Mouse (Mus musculus): ENCODE measurements around the gene Atr. TPM values are rescaled to one million over a fixed set of nuclear protein-coding genes. Genes with fewer than 3 reads are reported as not detected.

Atr gene
- total and polyA plus RNA-seq, 2 experiments from 2014 or later = 4.9 to 25.9 TPM

DNA sequence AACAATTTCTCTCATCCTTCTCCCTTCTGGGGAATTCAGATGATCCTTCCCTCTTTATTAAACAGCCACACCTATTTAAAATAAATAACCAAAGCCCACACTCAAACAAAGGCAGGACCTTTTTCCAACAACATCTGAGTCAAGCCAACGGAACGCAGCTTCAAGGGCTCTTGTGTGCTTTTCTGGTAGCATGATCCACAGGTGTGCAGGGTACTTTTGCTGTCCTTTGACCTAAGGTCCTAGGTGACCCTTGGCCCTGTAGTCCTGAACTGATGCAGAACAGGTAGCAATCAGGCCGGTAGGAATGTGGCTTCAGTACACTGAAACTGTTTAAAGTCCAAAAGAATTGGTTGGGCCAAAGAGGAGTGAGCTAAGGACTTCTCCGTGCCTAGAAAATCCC lies 11.7 kb upstream of the Atr start:
- WGBS = 68% methylated on average over 4 of the region's 4 CpGs
- Histone ChIP-seq H3K4me3 (ENCODE audit: low read depth, low read length) (no peak overlapping the region), H3K4me1 (ENCODE audit: insufficient read depth) (no peaks in the 10 kb centered on the region), H3K9me3 (ENCODE audit: low read length) (no peaks in the 10 kb centered on the region), H3K9ac (no peak overlapping the region), H3K36me3 (ENCODE audit: insufficient read depth) (no peaks in the 10 kb centered on the region), H3K27ac (ENCODE audit: low read depth, low read length) (no peak overlapping the region), H3K4me2 (ENCODE audit: low read depth) (peak overlapping the region; percentile 93; the same call in 1 of the 2 replicates), H3K27me3 (ENCODE audit: insufficient read depth, low read length) (peaks cover 3% of the 10 kb centered on the region; the same call in 1 of the 2 replicates)
- DNase-seq (no peak), ATAC-seq (no peak)
- no peak for TF ChIP-seq CTCF (IDR thresholded peaks at IDR 0.05; ENCODE audit: low read depth)

- Histone ChIP-seq H3K4me1 (ENCODE audit: insufficient read depth) (no peaks in the 10 kb centered on the region), H3K4me3 (ENCODE audit: low read depth, low read length) (no peak overlapping the region), H3K36me3 (ENCODE audit: insufficient read depth) (no peaks in the 10 kb centered on the region), H3K9me3 (ENCODE audit: low read length) (no peaks in the 10 kb centered on the region), H3K27me3 (ENCODE audit: insufficient read depth, low read length) (no peaks in the 10 kb centered on the region), H3K9ac (no peak overlapping the region), H3K27ac (ENCODE audit: low read depth, low read length) (no peak overlapping the region), H3K4me2 (ENCODE audit: low read depth) (no peak overlapping the region)
- 69% methylated on average over 11 of the region's 11 CpGs for WGBS
- DNase-seq (no peak), ATAC-seq (no peak)
- no peak for TF ChIP-seq CTCF (IDR thresholded peaks at IDR 0.05; ENCODE audit: low read depth)
Observed at GRCm38 (mm10) chr9:95851671-95852070, 5.7 kb upstream of the Atr start.

- Histone ChIP-seq H3K9me3 (ENCODE audit: low read length) (no peaks in the 10 kb centered on the region), H3K4me3 (ENCODE audit: low read depth, low read length) (no peak overlapping the region), H3K36me3 (ENCODE audit: insufficient read depth) (no peaks in the 10 kb centered on the region), H3K27me3 (ENCODE audit: insufficient read depth, low read length) (no peaks in the 10 kb centered on the region), H3K4me2 (ENCODE audit: low read depth) (no peak overlapping the region), H3K9ac (no peak overlapping the region), H3K4me1 (ENCODE audit: insufficient read depth) (no peaks in the 10 kb centered on the region), H3K27ac (ENCODE audit: low read depth, low read length) (no peak overlapping the region)
- DNase-seq = peak; percentile 93
- TF ChIP-seq CTCF (IDR thresholded peaks at IDR 0.05; ENCODE audit: low read depth) = peak; percentile 92
- ATAC-seq = peak; percentile 52
- 22% methylated on average over 4 of the region's 4 CpGs for WGBS
Observed at GRCm38 (mm10) chr9:95852896-95853295, 4.5 kb upstream of the Atr start.

DNA sequence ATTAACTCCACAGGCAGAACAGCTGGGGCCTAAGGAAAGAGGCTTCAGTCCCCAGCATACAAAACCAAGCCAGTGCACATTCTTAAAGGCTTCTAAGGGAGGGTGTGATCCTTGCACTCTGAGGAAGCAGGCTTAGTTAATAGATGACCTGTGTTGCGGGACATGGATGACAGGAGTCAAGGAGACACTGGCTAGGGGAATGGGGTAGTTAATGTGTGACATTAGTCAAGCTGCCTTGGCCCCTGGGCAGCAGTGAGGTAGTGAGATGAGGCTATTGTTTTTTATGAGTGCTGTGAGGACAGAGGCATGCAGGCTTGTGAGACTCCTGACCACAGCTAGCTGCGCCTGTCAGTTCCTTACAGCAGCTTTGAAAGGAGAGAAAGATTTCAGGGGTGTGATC lies 2.5 kb upstream of the Atr start:
- Histone ChIP-seq H3K4me2 (ENCODE audit: low read depth) (no peak overlapping the region), H3K4me1 (ENCODE audit: insufficient read depth) (peaks cover 6% of the 10 kb centered on the region; the same call in 1 of the 2 replicates), H3K27me3 (ENCODE audit: insufficient read depth, low read length) (no peaks in the 10 kb centered on the region), H3K4me3 (ENCODE audit: low read depth, low read length) (no peak overlapping the region), H3K27ac (ENCODE audit: low read depth, low read length) (no peak overlapping the region), H3K9ac (no peak overlapping the region), H3K9me3 (ENCODE audit: low read length) (no peaks in the 10 kb centered on the region), H3K36me3 (ENCODE audit: insufficient read depth) (no peaks in the 10 kb centered on the region)
- TF ChIP-seq CTCF (IDR thresholded peaks at IDR 0.05; ENCODE audit: low read depth) = no peak
- DNase-seq (no peak), ATAC-seq (no peak)
- 92% methylated on average over 2 of the region's 2 CpGs for WGBS

GRCm38 (mm10) chr9:95856004-95856403 lies 1.4 kb upstream of the Atr start:
- ATAC-seq (no peak), DNase-seq (no peak)
- Histone ChIP-seq H3K4me3 (ENCODE audit: low read depth, low read length) (no peak overlapping the region), H3K27me3 (ENCODE audit: insufficient read depth, low read length) (no peaks in the 10 kb centered on the region), H3K27ac (ENCODE audit: low read depth, low read length) (no peak overlapping the region), H3K9me3 (ENCODE audit: low read length) (no peaks in the 10 kb centered on the region), H3K4me2 (ENCODE audit: low read depth) (no peak overlapping the region), H3K4me1 (ENCODE audit: insufficient read depth) (peaks cover 6% of the 10 kb centered on the region; the same call in 1 of the 2 replicates), H3K9ac (no peak overlapping the region), H3K36me3 (ENCODE audit: insufficient read depth) (no peaks in the 10 kb centered on the region)
- 86% methylated on average over 4 of the region's 4 CpGs for WGBS
- TF ChIP-seq CTCF (IDR thresholded peaks at IDR 0.05; ENCODE audit: low read depth) = no peak

GRCm38 (mm10) chr9:95858027-95858570 lies 702 bp downstream of the Atr start:
- H3K9ac ChIP-seq = peak overlapping the region; percentile 71
- TF ChIP-seq CTCF (IDR thresholded peaks at IDR 0.05; ENCODE audit: low read depth) = no peak
- no peaks in the 10 kb centered on the region for H3K9me3 ChIP-seq (ENCODE audit: low read length)
- under 1% methylated on average over 31 of the region's 31 CpGs for WGBS
- H3K4me1 ChIP-seq (ENCODE audit: insufficient read depth) = peaks cover 6% of the 10 kb centered on the region; the same call in 1 of the 2 replicates
- peak; percentile 40 for DNase-seq
- H3K27ac ChIP-seq (ENCODE audit: low read depth, low read length) = peak overlapping the region; percentile 54; the same call in 1 of the 2 replicates
- no peaks in the 10 kb centered on the region for H3K27me3 ChIP-seq (ENCODE audit: insufficient read depth, low read length)
- H3K36me3 ChIP-seq (ENCODE audit: insufficient read depth) = 0 out of 2 replicates have a peak, but pooled peaks cover 4% of the 10 kb centered on the region
- ATAC-seq = peak; percentile 26
- peak overlapping the region; percentile 75 for H3K4me2 ChIP-seq (ENCODE audit: low read depth)
- H3K4me3 ChIP-seq (ENCODE audit: low read depth, low read length) = peak overlapping the region; percentile 79

- H3K36me3 ChIP-seq (ENCODE audit: insufficient read depth) = peaks cover 32% of the 10 kb centered on the region
- H3K27ac ChIP-seq (ENCODE audit: low read depth, low read length) = no peak overlapping the region
- H3K9me3 ChIP-seq (ENCODE audit: low read length) = no peaks in the 10 kb centered on the region
- TF ChIP-seq CTCF (IDR thresholded peaks at IDR 0.05; ENCODE audit: low read depth) = no peak
- H3K4me3 ChIP-seq (ENCODE audit: low read depth, low read length) = no peak overlapping the region
- 95% methylated on average over 5 of the region's 5 CpGs for WGBS
- no peak overlapping the region for H3K9ac ChIP-seq
- no peak overlapping the region for H3K4me2 ChIP-seq (ENCODE audit: low read depth)
- no peaks in the 10 kb centered on the region for H3K27me3 ChIP-seq (ENCODE audit: insufficient read depth, low read length)
- ATAC-seq (no peak), DNase-seq (no peak)
- no peaks in the 10 kb centered on the region for H3K4me1 ChIP-seq (ENCODE audit: insufficient read depth)
Observed at GRCm38 (mm10) chr9:95878246-95878645, 20.8 kb downstream of the Atr start.
